Mouse (Mus musculus) MEL (cell line): Measurements from ENCODE around the gene Gif.

Source experiments
- CTCF ChIP-seq, 3 experiments: IDR thresholded peaks in 2 of 3; conservative IDR thresholded peaks in 1 of 3; 2 replicates each; pipeline ENCODE4 v1.5.1; 2011 to 2012; ENCODE audit warnings: low read length in 3 of 3, low read depth in 2 of 3, mild to moderate bottlenecking in 2 of 3, improper control_type of control experiment in 1 of 3, inconsistent platforms in 1 of 3, mixed read lengths in 1 of 3, moderate library complexity in 1 of 3; ENCODE audit not compliant: control insufficient read depth in 1 of 3, insufficient read depth in 1 of 3, poor library complexity in 1 of 3, severe bottlenecking in 1 of 3
- EP300 ChIP-seq, 2 experiments: IDR thresholded peaks; 2 replicates each; pipeline ENCODE4 v1.6.1; 2011; ENCODE audit warnings: improper control_type of control experiment in 2 of 2, low read length in 2 of 2, low read depth in 1 of 2, mild to moderate bottlenecking in 1 of 2
- MAZ ChIP-seq: IDR thresholded peaks from 2 replicates; pipeline ENCODE4 v1.6.1; 2012; ENCODE audit warnings: low read depth, mild to moderate bottlenecking, inconsistent platforms, low read length, improper control_type of control experiment
- MXI1 ChIP-seq: IDR thresholded peaks from 2 replicates; pipeline ENCODE4 v1.6.1; 2011; ENCODE audit warnings: mild to moderate bottlenecking, low read depth, low read length, improper control_type of control experiment
- POLR2AphosphoS5 ChIP-seq: IDR thresholded peaks from 2 replicates; pipeline ENCODE4 v1.6.1; 2012; ENCODE audit warnings: low read depth, borderline replicate concordance, mild to moderate bottlenecking, inconsistent platforms, low read length, moderate library complexity, mixed read lengths
- RCOR1 ChIP-seq: IDR thresholded peaks from 2 replicates; pipeline ENCODE4 v1.6.1; 2012; ENCODE audit warnings: low read depth, mild to moderate bottlenecking, inconsistent platforms, low read length, improper control_type of control experiment
- SIN3A ChIP-seq: IDR thresholded peaks from 2 replicates; pipeline ENCODE4 v1.6.1; 2012; ENCODE audit warnings: low read length, improper control_type of control experiment, inconsistent platforms
- TAL1 ChIP-seq: IDR thresholded peaks from 2 replicates; pipeline ENCODE4 v1.6.1; 2012; ENCODE audit warnings: mild to moderate bottlenecking, inconsistent platforms, low read length, moderate library complexity, mixed read lengths
- ZNF384 ChIP-seq: IDR thresholded peaks from 2 replicates; pipeline ENCODE4 v1.6.1; 2012; ENCODE audit warnings: low read depth, mild to moderate bottlenecking, inconsistent platforms, low read length, improper control_type of control experiment

DNA sequence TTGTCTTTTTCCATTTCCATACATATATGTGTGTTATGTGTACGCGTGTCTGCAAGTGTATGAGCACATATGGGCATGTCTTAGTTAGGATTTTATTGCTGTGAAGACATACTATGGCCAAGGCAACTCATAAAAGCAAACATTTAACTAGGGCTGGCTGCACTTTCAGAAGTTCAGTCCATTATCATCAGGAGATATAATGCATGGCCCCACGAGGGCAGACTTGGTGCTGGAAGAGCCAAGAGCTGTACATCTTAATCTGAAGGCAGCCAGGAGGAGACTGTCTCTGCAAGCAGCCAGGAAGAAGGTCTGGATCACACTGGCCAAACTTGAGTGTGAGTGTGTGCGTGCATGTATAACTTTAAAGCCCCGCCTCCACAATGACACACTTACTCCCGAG lies 47.1 kb downstream of the Gif start:
- TF ChIP-seq MXI1 (no peak), ZNF384 (no peak), TAL1 (no peak), MAZ (no peak), EP300 (IDR thresholded peaks at IDR 0.05; ENCODE audit: low read depth in 1 of 2, low read length in 2 of 2) (no peak), CTCF (IDR thresholded peaks at IDR 0.05 in 2 of 3, conservative IDR thresholded peaks at IDR 0.05 in 1 of 3; ENCODE audit: control insufficient read depth in 1 of 3, insufficient read depth in 1 of 3, low read depth in 2 of 3, low read length in 3 of 3, poor library complexity in 1 of 3, severe bottlenecking in 1 of 3) (no peak), POLR2AphosphoS5 (no peak), RCOR1 (no peak), SIN3A (no peak)
